Mouse (Mus musculus) CD4-positive helper T cell, adult 2 months (primary cell): Measurements from ENCODE around the gene Pstpip1.
A peak's percentile ranks its signal among the peaks of the same experiment; 100 is the strongest.

Experiments used
- DNase-seq: peaks from one replicate; pipeline ENCODE4 v3.0.0-alpha.2; 2012; ENCODE audit warnings: low read depth, missing footprints, low spot score

The Pstpip1 gene

DNA sequence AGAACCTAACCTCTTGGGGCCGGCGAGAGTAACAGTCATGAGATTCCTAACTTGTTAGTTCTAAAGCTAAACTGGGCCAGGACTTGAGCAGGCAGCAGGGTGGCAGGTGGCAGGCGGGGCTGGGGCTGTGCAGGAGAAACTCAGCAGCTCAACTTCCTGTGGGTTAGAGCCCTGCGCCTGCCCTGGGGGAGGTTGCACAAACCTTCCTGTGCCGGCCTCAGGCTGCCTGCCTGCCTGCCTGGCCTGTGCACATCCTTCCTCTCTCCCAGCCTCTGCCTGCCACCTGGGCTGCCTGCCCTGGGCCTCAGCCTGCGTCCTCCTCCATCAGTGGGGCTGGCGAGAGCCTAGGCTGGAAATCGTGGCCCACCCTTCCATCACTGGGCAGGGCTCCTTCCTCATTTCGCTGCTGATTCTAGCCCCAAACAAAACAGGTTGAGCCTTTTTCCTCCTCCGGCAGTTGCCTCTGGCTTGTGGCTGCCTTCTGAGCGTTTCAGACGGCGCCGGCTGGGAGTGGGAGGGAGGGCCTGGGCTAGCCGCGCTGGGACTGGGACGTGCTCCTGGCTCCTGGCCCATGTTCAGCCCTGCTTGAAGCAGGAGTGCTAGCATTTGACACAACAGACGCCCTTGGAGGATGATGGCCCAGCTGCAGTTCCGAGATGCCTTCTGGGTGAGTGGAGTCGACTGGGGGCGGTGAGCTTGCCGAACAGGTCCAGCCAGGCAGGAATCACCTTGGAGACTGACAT, at the start of gene Pstpip1:
Gene Pstpip1, plus strand, starts transcription at position 185 of the 743 bp plus-strand sequence.
- DNase-seq, result peak; percentile 83

GRCm38 (mm10) chr9:56041372-56042180, 48.2 kb upstream of the Pstpip1 start, which contains the start of gene Rcn2:
Gene Rcn2 (plus strand): TSS chr9:56041845.
- DNase-seq, result peak; percentile 95

DNA sequence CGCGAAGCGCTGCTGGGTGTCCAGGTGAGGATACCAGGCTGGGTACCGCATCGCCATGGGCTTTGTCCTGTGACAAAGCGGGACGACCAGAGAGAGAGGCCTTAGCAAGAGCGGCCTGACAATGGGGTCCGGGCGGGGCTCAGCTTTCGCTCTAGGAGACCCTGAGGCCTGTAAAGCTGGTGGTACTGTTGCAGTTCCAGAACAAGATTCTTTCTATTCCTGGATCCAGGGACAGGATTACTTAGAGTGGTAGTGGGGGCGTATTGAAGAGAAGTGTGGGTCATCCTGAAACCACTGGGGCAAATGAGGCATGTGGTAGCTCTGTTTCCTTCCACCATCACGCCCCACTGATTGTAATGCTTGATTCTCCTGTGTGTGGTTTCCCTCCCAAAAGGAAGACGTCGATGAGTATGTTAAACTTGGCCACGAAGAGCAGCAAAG, 47.6 kb upstream of the Pstpip1 start:
- DNase-seq, result no peak

DNA sequence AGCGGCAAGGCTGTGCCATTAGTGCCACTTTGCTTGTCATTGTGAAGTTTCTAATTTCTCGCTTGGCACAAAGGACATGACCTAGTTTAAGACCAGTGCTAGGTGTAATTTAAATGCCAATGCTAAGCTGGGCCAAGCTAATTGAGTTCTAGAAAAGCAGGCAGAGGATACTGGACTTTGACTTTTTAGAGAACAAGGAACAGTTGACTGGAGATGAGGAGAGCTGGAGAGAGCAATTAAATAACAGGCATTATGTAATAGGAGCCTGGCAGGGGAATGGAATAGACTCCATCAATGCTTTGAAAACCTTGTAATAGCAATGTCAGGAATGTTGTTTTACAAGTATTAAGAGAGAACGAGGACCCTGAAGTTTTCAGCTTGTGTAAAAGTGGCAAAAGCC, 36.0 kb upstream of the Pstpip1 start:
- DNase-seq, result no peak

- no peak for DNase-seq
Measured at GRCm38 (mm10) chr9:56056147-56056546, 33.6 kb upstream of the Pstpip1 start.

GRCm38 (mm10) chr9:56062336-56062735, 27.4 kb upstream of the Pstpip1 start:
- no peak for DNase-seq

- no peak for DNase-seq
Measured at GRCm38 (mm10) chr9:56065011-56065410, 24.8 kb upstream of the Pstpip1 start.

- DNase-seq, result no peak
Measured at GRCm38 (mm10) chr9:56067964-56068363, 21.8 kb upstream of the Pstpip1 start.

GRCm38 (mm10) chr9:56068630-56069029, 21.1 kb upstream of the Pstpip1 start:
- DNase-seq, result no peak

DNA sequence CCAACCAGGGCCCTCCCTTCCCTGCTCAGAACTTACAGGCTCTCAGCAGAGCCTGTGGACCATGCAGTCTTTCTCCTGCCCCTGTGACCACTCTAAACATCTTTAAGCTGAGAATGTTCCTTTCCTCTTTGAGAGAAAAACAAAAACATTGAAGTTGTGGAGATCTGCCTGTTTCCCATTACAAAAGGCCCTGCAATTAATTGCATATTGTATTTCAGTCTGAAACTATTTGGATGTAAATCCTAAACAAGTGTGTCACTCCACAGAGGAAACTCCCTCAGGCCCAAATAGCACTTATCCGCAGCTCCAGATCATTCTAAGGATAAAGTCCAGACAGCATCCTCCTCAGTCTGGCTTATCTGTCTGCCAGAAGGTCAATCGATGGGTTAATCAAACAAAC, 16.9 kb upstream of the Pstpip1 start:
- DNase-seq, result no peak

DNA sequence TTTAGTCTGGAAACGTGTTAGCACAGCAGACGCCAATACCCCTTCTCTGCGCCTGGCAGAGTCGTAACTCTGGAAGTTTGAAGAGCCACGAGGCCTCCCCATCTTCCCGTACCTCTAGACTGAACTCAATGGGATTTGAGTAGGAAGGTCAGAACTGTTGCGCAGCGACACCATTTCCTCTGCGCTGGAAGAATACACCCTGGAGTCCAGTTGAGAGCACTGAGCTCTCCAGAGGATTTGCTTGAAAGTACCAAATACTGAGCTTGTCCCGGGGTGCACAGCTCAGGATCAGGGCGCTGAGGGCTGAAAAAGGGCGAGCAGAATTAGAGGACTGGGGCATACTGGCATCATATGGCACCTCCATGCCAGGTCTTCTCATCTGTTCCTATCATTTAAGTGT, 14.9 kb upstream of the Pstpip1 start:
- DNase-seq, result no peak

DNA sequence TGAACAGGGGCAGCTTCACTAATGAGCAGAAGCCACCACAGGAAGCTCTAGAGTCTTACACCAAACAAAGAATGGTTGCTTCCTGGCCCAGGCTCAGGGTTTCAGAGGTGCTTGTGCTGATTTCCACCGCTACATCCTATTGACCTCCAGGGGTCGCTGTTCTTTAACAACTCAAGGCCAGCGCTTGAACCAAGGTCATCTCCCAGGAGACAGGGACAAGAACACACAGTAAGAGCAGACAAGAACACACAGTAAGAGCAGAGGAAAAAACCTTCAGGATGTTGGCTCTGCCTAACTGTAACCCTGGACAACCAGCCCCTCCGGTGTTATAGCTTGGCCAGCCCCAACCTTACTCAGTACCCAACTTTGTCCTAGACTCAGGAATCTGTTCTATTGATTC, 14.5 kb upstream of the Pstpip1 start:
- peak; percentile 86 for DNase-seq

DNA sequence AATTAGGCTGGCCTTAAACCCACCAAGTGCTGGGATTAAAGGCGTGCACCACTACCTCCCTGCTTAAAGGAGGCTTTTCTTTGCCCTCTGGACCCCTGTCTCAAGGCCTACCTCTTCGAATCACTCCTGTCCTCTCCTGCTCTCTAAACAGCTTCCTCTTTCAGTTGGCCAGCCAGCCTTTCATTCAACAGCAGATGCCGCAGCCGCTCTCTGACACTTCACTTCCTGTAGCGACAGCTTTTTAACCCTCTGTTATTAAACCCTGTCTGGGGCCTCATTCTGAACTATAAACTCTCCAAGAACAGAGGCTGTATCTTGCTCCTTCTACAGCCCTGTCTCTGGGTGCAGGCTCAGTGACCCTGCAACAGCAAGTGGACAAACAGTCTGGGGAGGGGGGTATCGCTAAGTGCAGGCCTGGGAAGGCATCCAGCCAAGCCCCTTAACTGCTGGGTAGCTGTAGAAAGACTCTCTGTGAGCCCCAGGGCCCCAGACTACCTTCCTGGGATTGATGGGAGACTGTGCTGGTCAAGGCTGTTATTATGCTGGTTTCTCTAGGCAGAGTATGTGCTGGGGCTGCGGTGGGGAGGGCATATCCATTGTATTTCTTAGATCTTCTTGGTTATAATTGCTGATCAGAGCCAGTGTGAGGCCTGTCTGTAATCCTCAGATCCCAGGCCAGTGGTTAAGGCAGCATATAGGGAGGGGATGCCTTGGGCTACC, 13.7 kb upstream of the Pstpip1 start:
- peak; percentile 78 for DNase-seq

- DNase-seq, result no peak
Measured at GRCm38 (mm10) chr9:56079587-56079986, 10.2 kb upstream of the Pstpip1 start.

- DNase-seq, result no peak
Measured at GRCm38 (mm10) chr9:56086524-56086923, 3.2 kb upstream of the Pstpip1 start.

DNA sequence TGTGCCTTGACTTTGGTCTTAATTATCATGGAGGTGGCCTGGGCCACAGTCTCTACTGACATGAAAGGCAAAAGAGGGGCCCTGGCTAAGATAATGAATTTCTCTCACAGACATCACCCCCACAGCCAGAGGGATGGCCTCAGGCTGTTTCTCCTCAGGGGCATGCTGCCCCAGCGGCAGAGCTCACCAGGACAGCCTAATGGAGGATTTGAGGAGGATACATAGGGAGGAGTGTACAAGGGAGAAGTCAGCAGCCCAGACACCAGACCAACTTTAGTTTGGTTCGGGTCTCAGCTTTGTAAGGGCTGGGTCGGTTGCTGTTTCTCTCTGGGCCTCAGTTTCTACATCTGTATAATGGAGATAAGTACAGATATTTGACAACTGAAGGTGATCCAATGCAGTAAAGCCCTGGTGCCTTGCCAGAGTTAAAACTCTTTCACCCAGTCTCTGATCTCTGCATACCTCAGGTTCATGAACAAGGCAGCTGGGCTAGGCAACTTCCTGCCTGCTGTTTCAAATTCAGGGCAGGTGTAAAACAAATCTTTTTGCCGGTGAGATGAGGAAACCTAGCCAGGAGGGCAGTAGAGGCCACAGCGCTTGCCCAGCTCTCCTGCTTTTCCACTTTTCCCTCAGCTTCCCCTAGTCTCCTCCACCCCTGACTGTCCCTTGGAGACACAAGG, 924 bp downstream of the Pstpip1 start:
- DNase-seq, result peak; percentile 49

DNA sequence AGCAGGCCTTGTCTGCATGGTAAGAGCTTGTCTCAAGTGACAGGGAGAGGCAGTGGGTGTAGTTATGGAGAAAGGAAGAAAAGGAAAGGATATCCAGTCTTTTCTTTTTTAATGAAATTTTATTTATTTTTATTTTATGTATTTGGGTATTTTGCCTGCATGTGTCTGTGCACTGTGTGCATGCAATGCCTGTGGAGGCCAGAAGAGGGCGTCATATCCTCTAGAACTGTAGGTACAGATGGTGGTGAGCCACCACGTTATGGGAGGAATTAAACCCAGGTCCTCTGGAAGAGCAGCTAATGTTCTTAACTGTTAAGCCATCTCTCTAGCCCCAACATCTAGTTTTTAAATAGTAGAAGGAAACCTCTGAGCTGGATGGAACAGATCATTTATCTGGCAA, 2.3 kb downstream of the Pstpip1 start:
- peak; percentile 49 for DNase-seq

DNA sequence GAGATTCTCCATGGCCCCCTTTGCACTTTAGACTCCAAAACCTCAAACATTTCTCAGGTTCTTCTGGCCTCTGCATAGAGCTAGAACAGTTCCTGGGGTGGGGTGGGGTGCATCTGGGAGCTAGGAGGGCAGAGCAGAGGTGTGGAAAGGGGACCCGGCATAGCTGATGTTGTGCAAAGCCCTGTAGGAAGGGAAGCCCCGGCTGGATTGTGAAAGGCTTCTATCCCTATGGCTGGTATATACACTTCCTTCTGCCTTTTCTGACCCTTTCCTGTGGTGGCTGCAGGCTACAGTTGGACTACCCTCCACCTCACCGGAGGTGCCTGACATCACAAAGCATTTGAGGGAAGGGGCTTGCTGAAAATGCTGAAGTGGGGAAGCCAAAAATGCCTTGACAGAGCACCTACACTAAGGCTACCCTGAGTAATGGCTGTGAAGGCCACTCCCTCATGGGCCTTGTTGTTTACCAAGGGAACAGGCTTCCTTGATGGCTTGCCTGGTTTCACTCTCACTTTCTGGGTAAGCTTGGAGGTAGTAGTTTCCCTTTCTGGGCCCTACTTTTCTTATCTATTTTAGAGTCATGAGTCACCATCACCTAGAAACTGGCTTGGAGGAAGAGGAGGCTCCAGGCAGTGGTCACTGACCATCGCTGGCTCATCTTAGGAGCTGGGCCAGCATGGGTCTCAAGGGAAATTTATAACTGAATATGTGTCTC, 8.0 kb downstream of the Pstpip1 start:
- DNase-seq, result peak; percentile 55

- peak; percentile 45 for DNase-seq
Measured at GRCm38 (mm10) chr9:56100041-56100522, 10.3 kb downstream of the Pstpip1 start.

DNA sequence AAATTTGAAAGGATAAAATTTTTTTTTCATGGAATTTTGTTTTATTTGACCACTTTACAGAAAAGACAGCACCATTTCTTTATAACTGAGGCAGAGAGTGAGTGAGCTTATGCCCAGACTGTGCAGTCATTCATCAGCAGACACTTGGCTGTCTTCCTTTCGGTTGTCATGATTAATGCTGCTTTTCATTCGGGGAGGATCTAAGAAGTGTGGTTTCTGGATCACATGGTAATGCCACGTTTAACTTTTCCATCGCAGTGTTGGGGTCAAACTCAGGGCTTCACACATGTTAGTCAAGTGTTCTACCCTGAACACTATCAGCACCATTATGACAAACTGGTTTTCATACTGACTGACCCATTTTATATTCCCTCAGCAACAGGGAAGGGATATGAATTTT, 11.3 kb downstream of the Pstpip1 start:
- peak; percentile 50 for DNase-seq

GRCm38 (mm10) chr9:56104921-56105320, 15.2 kb downstream of the Pstpip1 start:
- peak; percentile 34 for DNase-seq
